Comparison of ENCODE assay signal across 23 mouse cellular contexts in the genomic region with DNA sequence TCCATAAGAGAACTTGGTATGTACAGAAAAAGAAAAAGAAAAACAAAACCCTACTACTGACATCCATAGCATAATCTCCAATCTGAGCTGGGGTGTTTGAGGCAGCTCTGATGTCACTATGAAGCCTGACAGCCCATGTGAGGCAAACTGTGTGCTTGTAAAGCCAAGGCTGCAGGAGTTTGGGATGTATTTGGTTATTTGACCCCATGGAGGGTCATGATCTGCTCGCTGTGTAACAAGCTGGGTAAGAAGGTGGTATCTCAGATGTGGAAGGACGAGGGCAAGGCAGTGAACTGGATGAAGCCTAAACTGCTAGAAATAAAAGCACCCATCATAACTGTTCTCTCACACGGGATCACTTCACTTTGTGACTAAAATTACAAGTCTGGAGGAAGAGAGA. TPM values are rescaled to one million over a fixed set of nuclear protein-coding genes. Genes with fewer than 3 reads are reported as not detected.
"Had no signal": no experiment of that assay in that cellular context is flagged by ENCODE, and none has a peak within 500 bp of the region (broad histone marks: within the 10 kb centered on the region; RNA-seq: fewer than 3 reads in every experiment).

No protein-coding gene starts in this region.

- H3K27ac ChIP-seq: heart, embryonic 10.5 days; hindbrain, embryonic 14.5 days; layer of hippocampus, adult 2 months; left cerebral cortex, adult 2 months; limb, embryonic 12.5 days; liver, embryonic 13.5 days had no signal

- H3K4me1 ChIP-seq: liver, embryonic 13.5 days had no signal

- H3K27me3 ChIP-seq: heart, embryonic 12.5 days; limb, embryonic 12.5 days; liver, embryonic 13.5 days had no signal

- ATAC-seq: forebrain, postnatal 0 days; hindbrain, embryonic 16.5 days; inflammation-experienced regulatory T-cells, adult 6 months; intestine, embryonic 16.5 days had no signal

- H3K4me2 ChIP-seq: heart, embryonic 12.5 days; hindbrain, embryonic 14.5 days; limb, embryonic 12.5 days; liver, embryonic 11.5 days; liver, embryonic 13.5 days had no signal

- H3K4me3 ChIP-seq: heart, embryonic 10.5 days; heart, embryonic 12.5 days; layer of hippocampus, adult 2 months; left cerebral cortex, adult 2 months; limb, embryonic 12.5 days; liver, embryonic 13.5 days had no signal

- H3K36me3 ChIP-seq: liver, embryonic 13.5 days had no signal

- DNase-seq: forebrain, postnatal 0 days; gastrocnemius, postnatal 14 days; gastrocnemius, postnatal 36 days; heart, adult 18-20 months; heart, postnatal 14 days; heart, postnatal 36 days; kidney, adult 18-20 months; kidney, adult 8-10 months; kidney, postnatal 10 days; kidney, postnatal 25 days; kidney, postnatal 4 days; liver; liver, embryonic 13.5 days had no signal

- H3K9ac ChIP-seq: forebrain, postnatal 0 days; heart, embryonic 12.5 days; hindbrain, embryonic 14.5 days; limb, embryonic 12.5 days; liver, embryonic 13.5 days had no signal

- H3K9me3 ChIP-seq: heart, embryonic 10.5 days; limb, embryonic 12.5 days; liver, embryonic 13.5 days had no signal

RNA-seq across cellular contexts. Expression of a gene that starts 21.4 kb away (rescaled TPM):
- polyA plus RNA-seq: inflammation-experienced regulatory T-cells, adult 6 months had no signal
